Mouse (Mus musculus): ENCODE measurements at regions not wholly inside any gene's neighbourhood (a gene's known extent, or its start where the extent isn't known, plus 50 kb on each side); places are given as distances from the start of the nearest gene placed in this dataset.

DNA sequence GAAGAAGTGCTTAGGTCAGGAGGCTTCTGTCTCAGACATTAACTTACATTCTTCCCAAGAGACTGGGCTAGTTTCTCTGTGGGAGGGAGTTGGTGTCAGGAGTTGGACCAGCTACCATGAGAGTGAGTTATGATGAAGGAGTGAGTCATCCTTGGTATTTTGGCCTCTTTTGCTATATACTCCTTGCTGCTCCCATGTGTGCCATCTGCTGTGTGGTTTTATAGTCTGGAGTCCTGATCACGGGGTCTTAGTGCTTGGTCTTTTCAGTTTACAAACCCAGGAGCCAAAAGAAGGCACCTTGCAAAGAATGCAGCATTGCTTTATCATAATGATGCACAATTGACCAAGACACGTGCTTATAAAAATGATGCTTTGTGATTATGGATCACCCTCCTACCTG lies 56.6 kb downstream of the Zfp503 start:
- Histone ChIP-seq H3K36me3 (ENCODE audit: control insufficient read depth, insufficient read depth) (no peaks in the 10 kb centered on the region), H3K79me2 (ENCODE audit: control insufficient read depth, insufficient read depth) (no peaks in the 10 kb centered on the region), H3ac (ENCODE audit: control insufficient read depth, insufficient read length, low read depth) (no peak overlapping the region), H3K79me3 (ENCODE audit: low read depth) (no peaks in the 10 kb centered on the region), H3K27me3 (ENCODE audit: control insufficient read depth, insufficient read depth, insufficient read length) (no peaks in the 10 kb centered on the region), H3K4me3 (ENCODE audit: insufficient read depth, poor library complexity, severe bottlenecking) (no peak overlapping the region)
- TF ChIP-seq USF1 (IDR thresholded peaks at IDR 0.05; ENCODE audit: low read depth) (peak; percentile 73), MAX (IDR thresholded peaks at IDR 0.05) (peak; percentile 50), FOSL1 (IDR thresholded peaks at IDR 0.05; ENCODE audit: insufficient read depth, low read length, poor library complexity, severe bottlenecking) (peak; percentile 63), MYOD1 (IDR thresholded peaks at IDR 0.05; ENCODE audit: control insufficient read depth, insufficient read length, low read depth) (peak; percentile 63), MYOG (IDR thresholded peaks at IDR 0.05; ENCODE audit: control insufficient read depth, extremely low read depth, insufficient read length) (no peak), CTCF (IDR thresholded peaks at IDR 0.05; ENCODE audit: control insufficient read depth, insufficient read depth, insufficient read length) (no peak), CEBPB (IDR thresholded peaks at IDR 0.05; ENCODE audit: low read depth) (no peak)

DNA sequence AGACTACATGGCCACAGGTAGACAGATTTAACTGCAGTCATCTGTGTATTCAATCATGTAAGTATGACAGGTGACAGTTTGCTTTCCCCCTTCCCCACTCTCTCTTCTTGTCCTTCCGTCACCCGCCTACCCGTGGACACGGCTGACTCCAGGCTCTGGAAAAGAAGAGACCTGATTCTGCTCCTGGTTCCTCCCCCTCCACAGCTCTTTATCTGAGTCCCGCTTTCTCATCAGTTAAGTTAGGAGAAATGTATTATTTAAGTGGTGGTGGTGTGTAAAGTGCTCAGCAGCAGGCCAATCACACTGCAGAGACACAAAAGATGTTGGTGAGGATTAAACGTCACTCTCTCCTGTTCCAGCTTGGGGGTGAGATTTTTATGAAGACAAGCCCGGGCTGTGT lies 57.5 kb downstream of the Zfp503 start:
- Histone ChIP-seq H3K79me3 (ENCODE audit: low read depth) (no peaks in the 10 kb centered on the region), H3ac (ENCODE audit: control insufficient read depth, insufficient read length, low read depth) (no peak overlapping the region), H3K4me3 (ENCODE audit: insufficient read depth, poor library complexity, severe bottlenecking) (no peak overlapping the region), H3K79me2 (ENCODE audit: control insufficient read depth, insufficient read depth) (no peaks in the 10 kb centered on the region), H3K27me3 (ENCODE audit: control insufficient read depth, insufficient read depth, insufficient read length) (no peaks in the 10 kb centered on the region), H3K36me3 (ENCODE audit: control insufficient read depth, insufficient read depth) (no peaks in the 10 kb centered on the region)
- TF ChIP-seq MYOD1 (IDR thresholded peaks at IDR 0.05; ENCODE audit: control insufficient read depth, insufficient read length, low read depth) (no peak), USF1 (IDR thresholded peaks at IDR 0.05; ENCODE audit: low read depth) (no peak), FOSL1 (IDR thresholded peaks at IDR 0.05; ENCODE audit: insufficient read depth, low read length, poor library complexity, severe bottlenecking) (no peak), CEBPB (IDR thresholded peaks at IDR 0.05; ENCODE audit: low read depth) (no peak), CTCF (IDR thresholded peaks at IDR 0.05; ENCODE audit: control insufficient read depth, insufficient read depth, insufficient read length) (no peak), MYOG (IDR thresholded peaks at IDR 0.05; ENCODE audit: control insufficient read depth, extremely low read depth, insufficient read length) (no peak), MAX (IDR thresholded peaks at IDR 0.05) (no peak)

DNA sequence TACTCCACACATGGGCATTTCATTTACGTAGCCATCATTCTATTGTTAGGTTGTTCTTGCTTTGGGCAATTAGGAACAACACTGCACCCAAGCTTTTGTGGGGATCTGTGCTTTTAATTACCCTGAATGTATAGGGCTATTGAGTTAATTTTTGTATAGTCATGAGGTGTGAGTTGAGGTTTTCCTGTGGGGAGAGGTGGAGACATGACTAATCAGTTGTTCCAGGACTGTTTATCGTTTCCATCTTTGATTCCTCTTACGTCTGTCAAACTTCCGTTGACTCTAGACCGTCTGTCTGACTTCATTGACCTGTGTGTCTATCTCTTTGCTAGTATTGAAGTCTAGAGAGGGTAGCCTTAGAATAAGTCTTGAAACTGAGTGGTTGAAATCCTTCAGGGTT lies 60.4 kb downstream of the Zfp503 start:
- no peak for TF ChIP-seq CEBPB (IDR thresholded peaks at IDR 0.05; ENCODE audit: low read depth)
- TF ChIP-seq USF1 (IDR thresholded peaks at IDR 0.05; ENCODE audit: low read depth): no peak
- no peak for TF ChIP-seq CTCF (IDR thresholded peaks at IDR 0.05; ENCODE audit: control insufficient read depth, insufficient read depth, insufficient read length)
- no peak for TF ChIP-seq MYOD1 (IDR thresholded peaks at IDR 0.05; ENCODE audit: control insufficient read depth, insufficient read length, low read depth)
- TF ChIP-seq FOSL1 (IDR thresholded peaks at IDR 0.05; ENCODE audit: insufficient read depth, low read length, poor library complexity, severe bottlenecking): no peak
- TF ChIP-seq MYOG (IDR thresholded peaks at IDR 0.05; ENCODE audit: control insufficient read depth, extremely low read depth, insufficient read length): no peak
- TF ChIP-seq MAX (IDR thresholded peaks at IDR 0.05): no peak
- H3K36me3 ChIP-seq (ENCODE audit: control insufficient read depth, insufficient read depth): no peaks in the 10 kb centered on the region
- H3K27me3 ChIP-seq (ENCODE audit: control insufficient read depth, insufficient read depth, insufficient read length): peaks cover 3% of the 10 kb centered on the region
- H3K79me2 ChIP-seq (ENCODE audit: control insufficient read depth, insufficient read depth): no peaks in the 10 kb centered on the region
- H3ac ChIP-seq (ENCODE audit: control insufficient read depth, insufficient read length, low read depth): no peak overlapping the region
- no peaks in the 10 kb centered on the region for H3K79me3 ChIP-seq (ENCODE audit: low read depth)
- H3K4me3 ChIP-seq (ENCODE audit: insufficient read depth, poor library complexity, severe bottlenecking): no peak overlapping the region

DNA sequence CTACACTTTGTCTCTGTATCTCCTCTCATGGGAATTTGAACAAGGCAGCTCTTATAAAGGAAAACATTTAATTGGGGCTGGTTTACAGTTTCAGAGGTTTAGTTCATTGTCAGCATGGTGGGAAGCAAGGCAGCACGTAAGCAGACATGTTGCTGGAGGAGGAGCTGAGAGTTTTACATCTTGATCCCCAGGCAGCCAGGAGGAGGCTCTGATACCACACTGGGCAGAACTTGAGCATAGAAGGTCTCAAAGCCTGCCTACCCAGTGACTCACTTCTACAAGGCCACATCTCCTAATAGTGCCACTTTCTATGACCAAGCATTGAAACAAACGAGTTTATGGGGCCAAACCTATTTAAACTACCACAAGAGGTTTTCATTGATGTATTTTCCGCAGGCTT lies 67.9 kb upstream of the Comtd1 start:
- Histone ChIP-seq H3K27me3 (ENCODE audit: control insufficient read depth, insufficient read depth, insufficient read length) (no peaks in the 10 kb centered on the region), H3K79me3 (ENCODE audit: low read depth) (no peaks in the 10 kb centered on the region), H3K4me3 (ENCODE audit: insufficient read depth, poor library complexity, severe bottlenecking) (no peak overlapping the region), H3ac (ENCODE audit: control insufficient read depth, insufficient read length, low read depth) (no peak overlapping the region), H3K79me2 (ENCODE audit: control insufficient read depth, insufficient read depth) (no peaks in the 10 kb centered on the region), H3K36me3 (ENCODE audit: control insufficient read depth, insufficient read depth) (no peaks in the 10 kb centered on the region)
- no peak for TF ChIP-seq MYOD1 (IDR thresholded peaks at IDR 0.05; ENCODE audit: control insufficient read depth, insufficient read length, low read depth)
- TF ChIP-seq CEBPB (IDR thresholded peaks at IDR 0.05; ENCODE audit: low read depth): no peak
- no peak for TF ChIP-seq USF1 (IDR thresholded peaks at IDR 0.05; ENCODE audit: low read depth)
- no peak for TF ChIP-seq MYOG (IDR thresholded peaks at IDR 0.05; ENCODE audit: control insufficient read depth, extremely low read depth, insufficient read length)
- no peak for TF ChIP-seq MAX (IDR thresholded peaks at IDR 0.05)
- no peak for TF ChIP-seq FOSL1 (IDR thresholded peaks at IDR 0.05; ENCODE audit: insufficient read depth, low read length, poor library complexity, severe bottlenecking)
- TF ChIP-seq CTCF (IDR thresholded peaks at IDR 0.05; ENCODE audit: control insufficient read depth, insufficient read depth, insufficient read length): no peak

DNA sequence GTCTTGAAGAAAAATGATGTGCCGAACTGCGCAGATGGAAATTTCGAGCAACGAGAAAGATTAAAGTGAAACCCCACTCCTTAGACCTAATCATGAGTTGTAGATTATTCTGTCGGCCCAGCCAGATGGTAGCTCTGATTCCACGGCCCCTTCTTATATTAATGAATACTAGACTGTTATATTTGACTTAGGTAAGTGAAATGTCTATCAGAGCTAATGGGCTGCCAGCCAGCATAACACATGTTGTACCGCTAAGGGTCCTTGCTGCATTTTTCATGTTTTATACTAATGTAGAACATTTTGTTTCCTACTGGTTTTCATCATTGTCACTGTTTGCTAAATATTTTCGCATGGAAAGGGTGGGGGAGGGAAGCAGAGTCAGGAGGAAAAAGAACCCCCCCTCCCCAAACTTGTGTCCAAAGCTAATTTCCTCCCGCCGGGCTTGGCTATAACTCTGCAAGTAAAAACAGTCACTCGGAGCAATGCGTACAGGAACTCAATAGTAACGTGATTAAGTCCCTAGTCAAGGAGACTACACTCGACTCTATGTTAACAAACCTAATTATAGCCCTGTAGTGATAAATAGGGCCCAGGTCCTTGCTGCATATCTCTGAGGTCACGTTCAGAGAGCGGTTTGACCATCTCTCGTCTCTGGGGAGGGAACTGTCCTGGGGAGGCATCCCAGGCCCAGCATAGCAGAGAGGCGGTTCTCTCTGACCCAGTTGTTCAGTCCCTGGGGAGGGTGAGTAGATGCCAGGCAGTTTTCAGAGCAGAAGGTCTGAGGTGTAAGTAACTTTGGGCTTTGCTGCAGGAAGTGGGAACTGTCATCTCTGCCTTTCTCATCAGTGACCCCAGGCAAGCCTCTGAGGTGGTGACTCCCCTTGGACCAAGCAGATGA lies 56.0 kb upstream of the Comtd1 start:
- Histone ChIP-seq H3K79me3 (ENCODE audit: low read depth) (no peaks in the 10 kb centered on the region), H3K4me3 (ENCODE audit: insufficient read depth, poor library complexity, severe bottlenecking) (no peak overlapping the region), H3K27me3 (ENCODE audit: control insufficient read depth, insufficient read depth, insufficient read length) (peaks cover 8% of the 10 kb centered on the region), H3ac (ENCODE audit: control insufficient read depth, insufficient read length, low read depth) (no peak overlapping the region), H3K36me3 (ENCODE audit: control insufficient read depth, insufficient read depth) (no peaks in the 10 kb centered on the region), H3K79me2 (ENCODE audit: control insufficient read depth, insufficient read depth) (no peaks in the 10 kb centered on the region)
- TF ChIP-seq FOSL1 (IDR thresholded peaks at IDR 0.05; ENCODE audit: insufficient read depth, low read length, poor library complexity, severe bottlenecking) (no peak), MYOG (IDR thresholded peaks at IDR 0.05; ENCODE audit: control insufficient read depth, extremely low read depth, insufficient read length) (no peak), CTCF (IDR thresholded peaks at IDR 0.05; ENCODE audit: control insufficient read depth, insufficient read depth, insufficient read length) (no peak), USF1 (IDR thresholded peaks at IDR 0.05; ENCODE audit: low read depth) (no peak), MAX (IDR thresholded peaks at IDR 0.05) (no peak), CEBPB (IDR thresholded peaks at IDR 0.05; ENCODE audit: low read depth) (no peak), MYOD1 (IDR thresholded peaks at IDR 0.05; ENCODE audit: control insufficient read depth, insufficient read length, low read depth) (no peak)

Measured in C2C12 (cell line).